In the genomic region with DNA sequence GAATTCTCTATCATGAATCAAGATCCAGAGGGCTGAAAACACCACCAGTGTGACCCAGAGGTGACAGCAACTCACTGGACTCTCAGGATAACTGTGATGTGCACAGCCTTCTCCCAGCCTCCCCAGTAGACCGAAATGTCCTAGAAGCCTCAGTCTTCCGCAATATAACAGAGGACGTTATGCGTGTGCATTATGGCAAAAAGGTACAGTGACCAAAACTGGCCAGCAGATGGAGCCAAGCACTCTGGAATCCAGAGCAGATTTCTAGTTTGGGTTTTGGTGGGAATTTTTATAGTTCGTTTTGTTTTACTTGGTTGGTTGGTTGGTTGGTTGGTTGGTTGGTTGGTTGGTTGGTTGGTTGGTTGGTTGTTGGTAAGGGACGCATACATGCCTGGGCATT, we compare ENCODE assay signal across 8 mouse cellular contexts. TPM values are rescaled to one million over a fixed set of nuclear protein-coding genes. Genes with fewer than 3 reads are reported as not detected.
DNase-seq lines count a peak whose midpoint lies in the region; ATAC-seq and TF ChIP-seq lines count a peak whose summit lies in the region.

No protein-coding gene starts in this region.

- no peak overlapping the region for H3K4me2 ChIP-seq in hindbrain, embryonic 14.5 days (replicated peaks)
- H3K4me2 ChIP-seq in hindbrain, embryonic 12.5 days (replicated peaks): no peak overlapping the region

- no peak overlapping the region for H3K27ac ChIP-seq in hindbrain, embryonic 14.5 days
- H3K27ac ChIP-seq in hindbrain, embryonic 12.5 days: no peak overlapping the region
- no peak overlapping the region for H3K27ac ChIP-seq in cortical plate, adult 2 months (ENCODE audit: insufficient read depth, low read length)
- H3K27ac ChIP-seq in left cerebral cortex, adult 2 months: no peak overlapping the region

- peak; percentile 68 for TF ChIP-seq CTCF in cortical plate, adult 2 months (IDR thresholded peaks at IDR 0.05; ENCODE audit: extremely low read depth, insufficient read depth, low read length)
- TF ChIP-seq CTCF in left cerebral cortex, adult 2 months (IDR thresholded peaks at IDR 0.05): peak; percentile 62

- no peaks in the 10 kb centered on the region for H3K27me3 ChIP-seq in hindbrain, embryonic 14.5 days (ENCODE audit: control insufficient read depth, insufficient read depth, low read length)
- H3K27me3 ChIP-seq in hindbrain, embryonic 12.5 days: peaks cover 9% of the 10 kb centered on the region; the same call in 1 of the 2 replicates

- no peaks in the 10 kb centered on the region for H3K36me3 ChIP-seq in hindbrain, embryonic 14.5 days (replicated peaks; ENCODE audit: control insufficient read depth, insufficient read depth)
- H3K36me3 ChIP-seq in hindbrain, embryonic 12.5 days: 0 out of 2 replicates have a peak, but pooled peaks cover 7% of the 10 kb centered on the region

- WGBS in hindbrain, embryonic 14.5 days: 47% methylated on average over 6 of the region's 6 CpGs
- WGBS in hindbrain, embryonic 12.5 days: 42% methylated on average over 6 of the region's 6 CpGs

- no peak for TF ChIP-seq POLR2A in cortical plate, adult 2 months (IDR thresholded peaks at IDR 0.05; ENCODE audit: extremely low read depth, insufficient read depth, low read length)

- no peaks in the 10 kb centered on the region for H3K9me3 ChIP-seq in hindbrain, embryonic 14.5 days (ENCODE audit: control insufficient read depth, low read length)
- H3K9me3 ChIP-seq in hindbrain, embryonic 12.5 days (replicated peaks): peaks cover 7% of the 10 kb centered on the region; the same call in 1 of the 2 replicates

- ATAC-seq in hindbrain, embryonic 14.5 days (ENCODE audit: low FRiP score): no peak
- no peak for ATAC-seq in hindbrain, embryonic 12.5 days (ENCODE audit: low FRiP score)

- intact Hi-C loops in left cerebral cortex, adult 2 months (cut with DNase I): loop anchor here (2.0 kb wide), 2 partner anchors 304 to 460 kb away; no protein-coding TSS in a partner anchor

- H3K4me1 ChIP-seq in hindbrain, embryonic 14.5 days (replicated peaks; ENCODE audit: control insufficient read depth, insufficient read depth, low read length): no peaks in the 10 kb centered on the region
- H3K4me1 ChIP-seq in hindbrain, embryonic 12.5 days: 0 out of 2 replicates have a peak, but pooled peaks cover 2% of the 10 kb centered on the region
- 0 out of 2 replicates have a peak, but pooled peaks cover 2% of the 10 kb centered on the region for H3K4me1 ChIP-seq in cortical plate, adult 2 months (ENCODE audit: control insufficient read depth, insufficient read depth, low read length)

- DNase-seq in hindbrain, embryonic 14.5 days (ENCODE audit: low spot score): peak; percentile 81
- DNase-seq in CD4-positive helper T cell, adult 2 months (ENCODE audit: low read depth, low spot score): peak; percentile 12
- DNase-seq in MN1 (ENCODE audit: low spot score): peak; percentile 54
- DNase-seq in left cerebral cortex, adult 2 months (ENCODE audit: extremely low spot score in 1 of 2, low spot score in 2 of 2): peak; percentile 43 to 50
- DNase-seq in naive thymus-derived CD4-positive, alpha-beta T cell, adult 2 months (ENCODE audit: low read depth): peak; percentile 47
- DNase-seq in urinary bladder, adult 2 months (ENCODE audit: low spot score): no peak

- H3K9ac ChIP-seq in hindbrain, embryonic 14.5 days: no peak overlapping the region
- H3K9ac ChIP-seq in hindbrain, embryonic 12.5 days: no peak overlapping the region

- no peak overlapping the region for H3K4me3 ChIP-seq in hindbrain, embryonic 14.5 days (replicated peaks; ENCODE audit: low read length)
- H3K4me3 ChIP-seq in hindbrain, embryonic 12.5 days: no peak overlapping the region
- H3K4me3 ChIP-seq in cortical plate, adult 2 months (ENCODE audit: insufficient read depth, low read length): no peak overlapping the region
- no peak overlapping the region for H3K4me3 ChIP-seq in left cerebral cortex, adult 2 months

RNA-seq across cellular contexts. Expression of gene Fam114a2, which starts 43.3 kb away (rescaled TPM):
- polyA plus RNA-seq in hindbrain, embryonic 14.5 days (2014; fragmentation: Nextera tagmentation; extraction: Ambion mirVana): 46.5 and 51.8 TPM in 2 replicates
- polyA plus RNA-seq in hindbrain, embryonic 12.5 days (2016; fragmentation: Nextera tagmentation; extraction: Ambion mirVana): 86.3 and 88.2 TPM in 2 replicates
- 37.6 and 38.9 TPM in 2 replicates for polyA plus RNA-seq in cortical plate, adult 2 months (2012; rRNA removed)
- 10 to 100 TPM; 30.2 to 32.0 TPM for total RNA-seq in left cerebral cortex, adult 2 months (2021)
- 51.1 and 58.6 TPM in 2 replicates for polyA plus RNA-seq in urinary bladder, adult 2 months (2012; rRNA removed)

RNA-seq across cellular contexts. Expression of gene Mfap3, which starts 43.3 kb away (rescaled TPM):
- 63.5 and 66.9 TPM in 2 replicates for polyA plus RNA-seq in hindbrain, embryonic 14.5 days (2014; fragmentation: Nextera tagmentation; extraction: Ambion mirVana)
- polyA plus RNA-seq in hindbrain, embryonic 12.5 days (2016; fragmentation: Nextera tagmentation; extraction: Ambion mirVana): 57.6 and 59.7 TPM in 2 replicates
- 15.0 and 15.8 TPM in 2 replicates for polyA plus RNA-seq in cortical plate, adult 2 months (2012; rRNA removed)
- total RNA-seq in left cerebral cortex, adult 2 months (2021): 10 to 100 TPM; 20.4 to 24.9 TPM
- polyA plus RNA-seq in urinary bladder, adult 2 months (2012; rRNA removed): 20.7 and 21.0 TPM in 2 replicates
